Mouse (Mus musculus): ENCODE measurements at regions not wholly inside any gene's neighbourhood (a gene's known extent, or its start where the extent isn't known, plus 50 kb on each side); places are given as distances from the start of the nearest gene placed in this dataset.

DNA sequence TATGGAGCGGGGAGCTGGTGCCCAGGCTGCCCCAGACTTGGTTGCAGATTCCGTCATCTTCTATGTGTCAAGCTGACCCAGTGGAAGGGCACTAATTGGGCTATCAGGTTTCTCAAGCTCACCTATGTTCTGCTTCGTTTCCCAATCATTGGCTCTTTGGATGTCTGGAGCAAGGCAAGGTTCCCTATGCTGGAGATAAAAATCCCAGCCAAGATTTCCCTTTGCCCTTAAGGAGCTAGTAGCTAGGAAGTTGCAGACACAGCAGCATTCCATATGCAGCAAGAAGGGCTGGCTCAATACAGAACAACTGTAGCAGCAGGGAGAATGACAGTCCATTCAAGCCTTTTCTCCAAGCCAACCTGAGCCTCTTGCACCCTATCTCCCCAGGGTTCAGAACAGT, 159.2 kb upstream of the Zfp706 start:
- Histone ChIP-seq H3K4me3 (ENCODE audit: low read length) (no peak overlapping the region), H3K27ac (ENCODE audit: low read length) (no peak overlapping the region), H3K4me1 (ENCODE audit: control insufficient read depth, insufficient read depth, low read length) (peaks cover 3% of the 10 kb centered on the region; the same call in 1 of the 2 replicates), H3K9ac (ENCODE audit: low read length) (no peak overlapping the region), H3K27me3 (ENCODE audit: control insufficient read depth, insufficient read depth, low read length) (no peaks in the 10 kb centered on the region), H3K36me3 (ENCODE audit: control insufficient read depth, insufficient read depth) (no peaks in the 10 kb centered on the region), H3K9me3 (replicated peaks; ENCODE audit: control insufficient read depth, low read length) (no peaks in the 10 kb centered on the region), H3K4me2 (ENCODE audit: low read depth, low read length) (no peak overlapping the region)
- ATAC-seq (replicated peaks; ENCODE audit: extremely low read depth, insufficient read depth, low FRiP score) = no peak
- 76% methylated on average over 3 of the region's 3 CpGs for WGBS

DNA sequence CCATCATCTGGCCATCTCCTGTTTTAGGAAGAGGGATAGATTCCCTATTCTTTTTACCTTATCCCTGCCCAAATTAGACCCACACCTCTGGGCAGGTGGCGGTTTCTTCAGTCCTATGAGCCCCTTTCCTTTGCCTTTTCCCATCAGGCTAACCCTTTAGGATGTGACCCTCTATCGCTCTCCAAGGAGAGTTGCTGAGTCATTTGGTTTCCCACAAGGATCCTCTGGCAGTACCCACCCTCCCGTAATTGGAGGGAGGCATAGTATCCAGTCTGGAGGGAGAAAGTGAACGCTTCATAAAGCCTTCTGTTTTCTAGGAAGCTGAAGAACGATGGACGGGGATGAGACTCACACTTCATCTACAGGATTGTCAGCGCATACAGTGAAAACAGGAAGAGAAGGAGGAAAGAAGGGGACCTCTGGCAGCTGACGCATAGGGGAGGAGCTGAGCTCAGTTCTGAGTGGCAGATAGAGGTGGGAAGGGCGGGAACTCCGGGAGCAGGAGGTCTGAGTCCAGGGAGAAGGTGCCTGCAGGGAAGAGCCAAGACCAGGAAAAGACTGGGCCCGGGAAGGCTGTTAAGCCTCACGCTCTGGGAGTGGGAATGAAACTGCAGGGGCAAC, 158.4 kb upstream of the Zfp706 start:
- H3K4me3 ChIP-seq (ENCODE audit: low read length) = 0 out of 2 replicates have a peak overlapping the region, but pooled peaks have one; percentile 13
- ATAC-seq (replicated peaks; ENCODE audit: extremely low read depth, insufficient read depth, low FRiP score) = no peak
- WGBS = 13% methylated on average over 12 of the region's 12 CpGs

DNA sequence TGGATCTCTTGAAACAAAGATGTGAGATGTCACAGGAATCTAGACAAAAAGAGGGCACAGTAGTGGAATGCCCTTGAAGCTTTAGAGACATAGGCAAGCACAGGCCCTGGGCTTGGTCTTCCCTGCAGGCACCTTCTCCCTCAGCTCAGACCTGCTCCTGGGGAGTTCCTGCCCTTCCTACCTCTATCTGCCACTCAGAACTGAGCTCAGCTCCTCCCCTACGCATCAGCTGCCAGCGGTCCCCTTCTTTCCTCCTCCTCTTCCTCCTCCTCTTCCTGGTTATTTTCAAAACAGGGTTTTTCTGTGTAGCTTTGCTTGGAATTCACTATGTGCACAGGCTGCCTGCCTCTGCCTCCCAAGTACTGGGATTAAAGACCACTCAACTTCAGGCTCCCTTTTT, 157.6 kb upstream of the Zfp706 start:
- Histone ChIP-seq H3K4me2 (ENCODE audit: low read depth, low read length) (no peak overlapping the region), H3K4me3 (ENCODE audit: low read length) (no peak overlapping the region), H3K27me3 (ENCODE audit: control insufficient read depth, insufficient read depth, low read length) (no peaks in the 10 kb centered on the region), H3K36me3 (ENCODE audit: control insufficient read depth, insufficient read depth) (no peaks in the 10 kb centered on the region), H3K9ac (ENCODE audit: low read length) (no peak overlapping the region), H3K27ac (ENCODE audit: low read length) (no peak overlapping the region), H3K9me3 (replicated peaks; ENCODE audit: control insufficient read depth, low read length) (no peaks in the 10 kb centered on the region), H3K4me1 (ENCODE audit: control insufficient read depth, insufficient read depth, low read length) (peaks cover 3% of the 10 kb centered on the region; the same call in 1 of the 2 replicates)
- no peak for ATAC-seq (replicated peaks; ENCODE audit: extremely low read depth, insufficient read depth, low FRiP score)
- WGBS = 65% methylated on average over 2 of the region's 2 CpGs

More for the DNA sequence above, 158.4 kb upstream of the Zfp706 start:
- Histone ChIP-seq H3K9me3 (replicated peaks; ENCODE audit: control insufficient read depth, low read length) (no peaks in the 10 kb centered on the region), H3K9ac (ENCODE audit: low read length) (no peak overlapping the region), H3K4me2 (ENCODE audit: low read depth, low read length) (peak overlapping the region; percentile 50), H3K27ac (ENCODE audit: low read length) (no peak overlapping the region), H3K27me3 (ENCODE audit: control insufficient read depth, insufficient read depth, low read length) (no peaks in the 10 kb centered on the region), H3K36me3 (ENCODE audit: control insufficient read depth, insufficient read depth) (no peaks in the 10 kb centered on the region), H3K4me1 (ENCODE audit: control insufficient read depth, insufficient read depth, low read length) (peaks cover 3% of the 10 kb centered on the region; the same call in 1 of the 2 replicates)

DNA sequence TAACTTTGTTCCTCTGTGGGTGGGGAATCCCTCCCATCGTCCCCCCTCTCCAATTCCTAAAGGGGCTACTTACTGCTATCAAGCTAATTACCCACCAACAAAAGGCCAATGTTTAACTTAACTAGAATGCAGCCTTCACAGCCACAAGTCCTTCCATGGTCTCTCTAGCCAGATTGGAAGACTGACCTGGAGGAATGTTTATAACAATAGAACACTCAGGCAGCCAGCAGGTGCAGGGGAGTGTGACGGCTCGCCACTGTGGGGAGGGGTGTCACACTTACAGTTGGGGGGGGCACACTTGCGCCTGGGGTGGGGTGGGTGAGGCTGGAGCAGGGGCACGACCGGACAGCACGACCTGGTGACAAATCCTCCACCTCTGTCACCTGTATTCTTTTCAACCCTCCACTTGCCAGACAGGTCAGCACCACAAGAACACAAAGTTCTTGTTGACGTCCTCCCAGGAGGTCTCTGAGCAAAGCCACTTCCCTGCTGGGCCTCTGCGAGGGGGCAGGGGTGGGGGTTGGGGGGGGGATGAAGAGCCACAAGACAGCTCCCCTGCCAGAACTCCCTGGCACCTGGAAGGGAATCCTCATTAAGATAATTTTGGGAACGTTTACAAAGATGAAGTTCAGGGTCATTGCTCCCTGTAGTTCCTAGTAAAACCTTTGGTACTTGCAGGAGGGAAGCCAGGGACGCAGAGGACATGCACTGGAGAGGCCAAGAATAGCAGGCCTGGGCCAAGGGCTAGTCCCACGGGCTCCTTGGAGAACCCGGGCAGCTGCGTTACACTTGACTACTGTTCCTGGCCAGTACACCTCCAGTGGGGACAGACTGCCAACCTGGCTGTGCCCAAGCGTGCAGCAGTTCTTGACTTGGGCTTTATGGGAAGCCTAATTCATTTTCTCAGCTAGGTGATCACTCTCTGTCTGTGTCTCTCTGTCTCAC, 156.9 kb upstream of the Zfp706 start:
- H3K4me2 ChIP-seq (ENCODE audit: low read depth, low read length) = no peak overlapping the region
- H3K9me3 ChIP-seq (replicated peaks; ENCODE audit: control insufficient read depth, low read length) = no peaks in the 10 kb centered on the region
- no peak for ATAC-seq (replicated peaks; ENCODE audit: extremely low read depth, insufficient read depth, low FRiP score)
- WGBS = 41% methylated on average over 15 of the region's 15 CpGs
- H3K4me1 ChIP-seq (ENCODE audit: control insufficient read depth, insufficient read depth, low read length) = peaks cover 3% of the 10 kb centered on the region; the same call in 1 of the 2 replicates
- H3K4me3 ChIP-seq (ENCODE audit: low read length) = no peak overlapping the region
- H3K27ac ChIP-seq (ENCODE audit: low read length) = no peak overlapping the region
- H3K9ac ChIP-seq (ENCODE audit: low read length) = no peak overlapping the region
- H3K36me3 ChIP-seq (ENCODE audit: control insufficient read depth, insufficient read depth) = no peaks in the 10 kb centered on the region
- H3K27me3 ChIP-seq (ENCODE audit: control insufficient read depth, insufficient read depth, low read length) = no peaks in the 10 kb centered on the region

DNA sequence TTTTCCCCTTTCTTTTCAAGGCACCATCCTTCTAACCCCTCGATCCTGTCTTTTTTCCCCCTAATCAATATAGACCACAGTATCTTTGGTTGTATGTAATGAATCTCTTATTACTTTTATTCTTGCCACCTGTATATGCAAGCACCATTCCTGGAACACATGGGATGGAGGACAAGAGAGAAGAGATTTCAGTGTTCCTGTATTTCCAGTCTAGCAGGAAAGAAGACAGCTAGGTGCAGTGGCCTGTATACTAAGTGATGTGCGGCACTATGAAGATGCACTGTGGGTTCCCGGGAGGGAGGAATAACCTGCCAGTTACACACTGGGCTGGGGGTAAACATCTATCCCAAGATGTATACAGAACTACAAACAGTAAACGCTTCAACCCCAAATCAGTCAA, 152.4 kb upstream of the Zfp706 start:
- H3K27me3 ChIP-seq (ENCODE audit: control insufficient read depth, insufficient read depth, low read length) = no peaks in the 10 kb centered on the region
- no peaks in the 10 kb centered on the region for H3K36me3 ChIP-seq (ENCODE audit: control insufficient read depth, insufficient read depth)
- H3K9me3 ChIP-seq (replicated peaks; ENCODE audit: control insufficient read depth, low read length) = no peaks in the 10 kb centered on the region
- no peak overlapping the region for H3K4me2 ChIP-seq (ENCODE audit: low read depth, low read length)
- no peak for ATAC-seq (replicated peaks; ENCODE audit: extremely low read depth, insufficient read depth, low FRiP score)
- H3K4me1 ChIP-seq (ENCODE audit: control insufficient read depth, insufficient read depth, low read length) = no peaks in the 10 kb centered on the region
- no peak overlapping the region for H3K27ac ChIP-seq (ENCODE audit: low read length)
- no peak overlapping the region for H3K9ac ChIP-seq (ENCODE audit: low read length)
- H3K4me3 ChIP-seq (ENCODE audit: low read length) = no peak overlapping the region
- WGBS = 76% methylated on average over 4 of the region's 4 CpGs

DNA sequence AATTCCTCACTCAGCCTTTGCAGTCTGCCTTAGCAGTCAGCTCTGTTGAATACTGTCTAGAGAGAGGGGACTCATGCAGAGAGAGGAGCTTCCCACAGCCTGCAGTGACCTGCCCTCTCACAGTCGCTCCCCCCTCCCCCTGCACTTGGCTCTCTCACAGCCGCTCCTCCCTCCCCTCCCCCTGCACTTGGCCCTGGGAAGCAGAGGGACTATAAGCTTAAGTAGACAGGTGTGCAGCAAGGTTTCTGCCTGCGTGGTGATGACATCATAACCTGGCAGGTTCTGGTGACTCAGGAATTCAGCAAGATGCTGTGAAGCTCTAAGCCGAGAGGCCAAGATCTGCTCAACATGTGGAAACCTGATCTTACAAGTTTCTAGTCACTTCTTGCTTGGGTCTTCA, 151.8 kb upstream of the Zfp706 start:
- no peaks in the 10 kb centered on the region for H3K9me3 ChIP-seq (replicated peaks; ENCODE audit: control insufficient read depth, low read length)
- H3K4me2 ChIP-seq (ENCODE audit: low read depth, low read length) = no peak overlapping the region
- peak; percentile 60; the same call in 1 of the 2 replicates for ATAC-seq (replicated peaks; ENCODE audit: extremely low read depth, insufficient read depth, low FRiP score)
- WGBS = 8% methylated on average over 4 of the region's 4 CpGs
- H3K27me3 ChIP-seq (ENCODE audit: control insufficient read depth, insufficient read depth, low read length) = no peaks in the 10 kb centered on the region
- no peak overlapping the region for H3K9ac ChIP-seq (ENCODE audit: low read length)
- no peak overlapping the region for H3K4me3 ChIP-seq (ENCODE audit: low read length)
- H3K27ac ChIP-seq (ENCODE audit: low read length) = no peak overlapping the region
- H3K36me3 ChIP-seq (ENCODE audit: control insufficient read depth, insufficient read depth) = no peaks in the 10 kb centered on the region
- no peaks in the 10 kb centered on the region for H3K4me1 ChIP-seq (ENCODE audit: control insufficient read depth, insufficient read depth, low read length)

DNA sequence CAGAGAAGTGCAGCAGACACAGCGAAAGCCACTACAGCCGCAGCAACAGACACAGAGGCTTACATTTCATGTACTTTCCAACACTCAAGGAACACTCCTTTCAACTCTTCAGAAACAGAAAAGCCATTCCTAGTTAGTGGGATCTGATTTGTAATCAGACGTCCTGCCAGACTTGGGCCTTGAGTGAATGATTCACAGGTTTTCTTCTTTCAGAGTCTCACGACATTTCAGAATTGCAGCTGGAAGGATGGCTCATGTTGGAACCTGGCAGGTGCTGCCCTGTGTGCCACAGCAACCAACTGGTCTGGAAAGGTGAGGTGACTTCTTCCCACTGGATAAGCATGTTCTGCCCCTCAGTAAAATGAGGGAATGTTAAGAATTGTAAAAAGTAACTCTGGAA, 149.8 kb upstream of the Zfp706 start:
- H3K27ac ChIP-seq (ENCODE audit: low read length) = no peak overlapping the region
- H3K9me3 ChIP-seq (replicated peaks; ENCODE audit: control insufficient read depth, low read length) = no peaks in the 10 kb centered on the region

DNA sequence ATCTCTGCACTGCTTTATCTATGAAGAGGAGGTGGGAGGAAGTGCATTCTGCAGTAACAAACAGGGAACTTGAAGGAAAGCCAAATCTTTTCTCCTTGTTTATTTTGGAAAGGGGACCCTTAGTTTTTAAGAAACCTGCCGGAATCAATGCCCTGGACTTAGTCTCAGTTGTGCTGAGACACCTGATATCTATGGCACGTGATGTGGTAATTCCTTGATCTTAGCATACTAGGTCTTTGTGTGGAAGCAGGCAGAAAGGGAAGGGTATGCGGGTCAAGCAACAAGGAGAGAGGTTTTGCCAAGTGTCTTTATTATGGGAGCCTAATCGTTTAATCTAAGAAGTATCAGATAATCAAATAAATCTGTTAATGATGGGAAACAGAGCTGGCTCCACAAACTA, 147.4 kb upstream of the Zfp706 start:
- Histone ChIP-seq H3K4me3 (ENCODE audit: low read length) (no peak overlapping the region), H3K9ac (ENCODE audit: low read length) (no peak overlapping the region), H3K9me3 (replicated peaks; ENCODE audit: control insufficient read depth, low read length) (no peaks in the 10 kb centered on the region), H3K36me3 (ENCODE audit: control insufficient read depth, insufficient read depth) (no peaks in the 10 kb centered on the region), H3K4me1 (ENCODE audit: control insufficient read depth, insufficient read depth, low read length) (no peaks in the 10 kb centered on the region), H3K27me3 (ENCODE audit: control insufficient read depth, insufficient read depth, low read length) (no peaks in the 10 kb centered on the region), H3K4me2 (ENCODE audit: low read depth, low read length) (no peak overlapping the region), H3K27ac (ENCODE audit: low read length) (no peak overlapping the region)
- ATAC-seq (replicated peaks; ENCODE audit: extremely low read depth, insufficient read depth, low FRiP score) = no peak
- 73% methylated on average over 4 of the region's 4 CpGs for WGBS

More for the DNA sequence above, 149.8 kb upstream of the Zfp706 start:
- ATAC-seq (replicated peaks; ENCODE audit: extremely low read depth, insufficient read depth, low FRiP score) = no peak
- Histone ChIP-seq H3K9ac (ENCODE audit: low read length) (no peak overlapping the region), H3K36me3 (ENCODE audit: control insufficient read depth, insufficient read depth) (no peaks in the 10 kb centered on the region), H3K4me2 (ENCODE audit: low read depth, low read length) (no peak overlapping the region), H3K27me3 (ENCODE audit: control insufficient read depth, insufficient read depth, low read length) (no peaks in the 10 kb centered on the region), H3K4me3 (ENCODE audit: low read length) (no peak overlapping the region), H3K4me1 (ENCODE audit: control insufficient read depth, insufficient read depth, low read length) (no peaks in the 10 kb centered on the region)
- 52% methylated on average over 4 of the region's 4 CpGs for WGBS

DNA sequence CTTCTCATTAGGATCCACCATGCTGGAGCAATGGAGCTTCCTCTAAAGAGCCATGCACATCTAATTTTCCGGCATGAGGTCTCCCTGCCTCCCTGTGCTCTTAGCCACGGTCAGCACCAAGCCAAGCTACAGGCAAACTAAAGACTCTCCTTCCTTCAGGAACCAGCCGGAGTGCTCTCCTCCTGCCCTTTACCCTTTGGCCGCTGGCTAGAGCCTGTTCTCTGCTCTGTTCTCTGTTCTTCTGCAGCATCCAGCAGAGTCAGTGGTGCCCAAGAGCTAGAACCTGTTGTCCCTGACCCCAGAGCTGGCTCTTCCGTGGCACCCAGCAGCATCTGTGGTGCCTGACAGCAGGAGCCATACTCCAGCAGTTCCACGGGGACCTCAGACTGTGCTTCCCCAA, 145.6 kb upstream of the Zfp706 start:
- Histone ChIP-seq H3K4me1 (ENCODE audit: control insufficient read depth, insufficient read depth, low read length) (no peaks in the 10 kb centered on the region), H3K9ac (ENCODE audit: low read length) (no peak overlapping the region), H3K4me2 (ENCODE audit: low read depth, low read length) (no peak overlapping the region), H3K4me3 (ENCODE audit: low read length) (no peak overlapping the region), H3K36me3 (ENCODE audit: control insufficient read depth, insufficient read depth) (no peaks in the 10 kb centered on the region), H3K9me3 (replicated peaks; ENCODE audit: control insufficient read depth, low read length) (no peaks in the 10 kb centered on the region), H3K27ac (ENCODE audit: low read length) (no peak overlapping the region), H3K27me3 (ENCODE audit: control insufficient read depth, insufficient read depth, low read length) (no peaks in the 10 kb centered on the region)
- 72% methylated on average over 6 of the region's 6 CpGs for WGBS
- ATAC-seq (replicated peaks; ENCODE audit: extremely low read depth, insufficient read depth, low FRiP score) = no peak

All from heart, embryonic 16.5 days (tissue).